Mouse (Mus musculus) v-Abl transformed pro-B cells (cell line): ENCODE results near the gene Olfr8.
"Not testable (repeated sequence)": the region's sequence is repeated elsewhere in the genome, so short reads cannot be mapped to it uniquely, and the experiment has no call there.

ENCODE experiments used
- in situ Hi-C, 2 experiments: fragments of 400-800 bp; cut with MboI; formaldehyde crosslinking; loops; one replicate each; pipeline ENCODE4 v1.15.1; 2025; ENCODE audit not compliant: unreplicated experiment in 2 of 2

Olfr8 gene

DNA sequence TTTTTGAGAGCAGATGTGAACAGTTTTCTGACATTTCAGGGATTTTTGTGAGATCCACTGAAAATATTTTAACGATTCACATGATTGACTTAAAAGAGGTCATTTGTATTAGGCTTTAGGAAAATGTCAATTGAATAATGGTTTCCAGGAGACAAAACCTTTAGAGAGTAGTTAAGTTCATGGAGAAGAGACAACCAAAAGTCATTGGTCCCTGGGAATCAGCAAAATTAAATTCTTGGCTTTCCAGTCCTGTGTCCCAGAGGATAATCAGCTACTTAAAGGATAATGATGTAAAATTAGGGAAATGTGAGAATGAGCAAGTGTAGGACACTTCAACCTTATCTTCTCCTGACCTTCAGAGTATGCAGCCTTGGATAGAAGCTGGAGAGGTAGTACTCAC, at the start of gene Olfr8:
Olfr8 (plus strand) TSS at position 301 of the 400 bp plus-strand sequence.
- in situ Hi-C loops, result not testable (repeated sequence)

DNA sequence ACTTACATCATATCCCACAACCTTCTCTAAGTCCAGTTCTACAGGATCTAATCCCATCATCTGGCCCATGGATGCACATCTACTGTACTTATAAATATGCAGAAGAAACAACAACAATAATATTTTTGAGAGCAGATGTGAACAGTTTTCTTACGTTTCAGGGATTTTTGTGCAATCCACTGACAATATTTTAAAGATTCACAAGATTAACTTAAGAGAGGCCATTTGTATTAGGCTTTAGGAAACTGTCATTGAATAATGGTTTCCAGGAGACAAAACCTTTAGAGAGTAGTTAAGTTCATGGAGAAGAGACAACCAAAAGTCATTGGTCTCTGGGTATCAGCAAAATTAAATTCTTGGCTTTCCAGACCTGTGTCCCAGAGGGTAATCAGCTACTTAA, 37.6 kb upstream of the Olfr8 start, which contains the start of gene Olfr1354:
Olfr1354 (plus strand) TSS at position 301 of the 400 bp plus-strand sequence.
- in situ Hi-C loops, result not testable (repeated sequence)

DNA sequence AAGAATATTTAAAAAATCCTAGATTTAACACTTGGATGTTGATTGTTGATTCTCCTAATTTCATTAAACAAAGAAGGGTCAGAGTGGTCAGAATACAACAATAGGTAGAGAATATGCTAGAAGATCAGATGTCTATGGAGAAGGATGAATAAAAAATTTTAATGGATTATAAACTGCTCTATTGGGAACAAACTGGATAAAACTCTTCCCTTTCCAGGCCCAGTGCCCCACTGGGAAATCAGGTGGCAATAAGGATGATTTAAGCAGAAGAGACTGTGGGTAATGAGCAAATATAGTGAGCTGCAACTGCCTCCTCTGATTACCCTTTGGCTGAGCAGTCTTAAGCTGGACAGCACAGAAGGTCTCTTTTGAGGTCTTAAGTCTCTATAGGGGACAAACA, 12.6 kb downstream of the Olfr8 start, which contains the start of gene Olfr1353:
Olfr1353 (plus strand) TSS at position 301 of the 400 bp plus-strand sequence.
- in situ Hi-C loops, result not testable (repeated sequence)

DNA sequence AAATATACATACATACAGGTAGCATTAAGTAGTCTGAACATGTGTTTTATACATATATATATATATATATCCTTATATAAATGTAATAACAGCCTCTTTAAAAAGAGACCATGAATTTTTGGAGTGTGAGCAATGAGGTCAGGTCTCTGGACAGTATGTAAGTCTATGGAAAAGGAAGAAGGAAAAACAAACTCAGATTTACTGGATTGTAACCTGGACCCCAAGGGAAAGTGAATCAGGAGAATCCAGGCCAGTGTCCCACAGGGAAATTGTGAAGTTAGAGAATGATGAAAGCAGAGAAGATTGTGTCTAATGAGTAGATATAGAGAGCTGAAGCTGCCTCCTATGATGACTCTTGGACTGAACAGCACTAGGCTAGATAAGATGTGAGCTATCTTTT, 30.3 kb downstream of the Olfr8 start, which contains the start of gene Olfr1352:
Olfr1352 (plus strand) TSS at position 301 of the 400 bp plus-strand sequence.
- in situ Hi-C loops, result no loop called here
